Mouse (Mus musculus) Muller cell, postnatal 12 days (primary cell): ENCODE measurements around the gene Akap12.

ENCODE experiments used
- DNase-seq: peaks from one replicate; pipeline ENCODE4 v3.0.0-alpha.2; 2015; ENCODE audit errors: inconsistent ontology term

The Akap12 gene

DNA sequence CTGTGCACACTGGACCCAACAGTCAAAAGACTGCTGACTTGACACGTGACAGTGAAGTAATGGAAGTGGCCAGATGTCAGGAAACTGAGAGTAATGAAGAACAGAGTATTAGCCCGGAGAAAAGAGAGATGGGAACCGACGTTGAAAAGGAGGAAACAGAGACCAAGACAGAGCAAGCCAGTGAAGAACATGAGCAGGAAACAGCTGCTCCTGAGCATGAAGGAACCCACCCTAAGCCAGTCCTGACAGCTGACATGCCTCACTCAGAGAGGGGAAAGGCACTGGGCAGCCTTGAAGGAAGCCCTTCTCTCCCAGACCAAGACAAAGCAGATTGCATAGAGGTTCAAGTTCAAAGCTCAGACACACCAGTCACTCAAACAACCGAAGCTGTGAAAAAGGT lies 90.5 kb downstream of the Akap12 start:
- no peak for DNase-seq

GRCm38 (mm10) chr10:4357435-4357834 lies 91.3 kb downstream of the Akap12 start:
- no peak for DNase-seq

- DNase-seq, result no peak
Observed at GRCm38 (mm10) chr10:4364618-4365017, 98.4 kb downstream of the Akap12 start.

DNA sequence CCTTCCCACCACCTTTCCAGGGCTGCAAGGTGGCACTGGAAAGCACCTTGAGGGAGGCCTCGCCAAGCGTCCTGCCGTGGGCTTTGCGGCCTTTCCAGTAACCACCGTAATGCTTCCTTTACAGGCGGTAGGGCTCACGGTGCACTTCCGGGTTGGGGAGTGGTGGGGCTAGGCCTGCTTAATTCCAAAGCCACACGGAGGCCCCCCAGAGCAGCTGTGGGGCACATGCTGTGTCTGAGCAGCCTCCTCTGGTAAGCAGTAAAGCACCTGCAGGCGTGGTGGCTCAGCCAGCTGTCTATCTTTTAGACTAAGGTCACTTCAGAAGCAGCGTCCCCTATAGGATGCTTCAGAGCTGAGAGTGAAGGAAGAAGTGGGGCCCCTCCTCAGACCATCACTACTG lies 103.9 kb downstream of the Akap12 start:
- DNase-seq, result no peak

GRCm38 (mm10) chr10:4372011-4372410 lies 105.8 kb downstream of the Akap12 start:
- no peak for DNase-seq

- no peak for DNase-seq
Observed at GRCm38 (mm10) chr10:4373558-4373957, 107.4 kb downstream of the Akap12 start.

GRCm38 (mm10) chr10:4374239-4374638 lies 108.1 kb downstream of the Akap12 start:
- no peak for DNase-seq

GRCm38 (mm10) chr10:4374734-4375133 lies 108.6 kb downstream of the Akap12 start:
- DNase-seq, result no peak

GRCm38 (mm10) chr10:4375267-4375666 lies 109.1 kb downstream of the Akap12 start:
- no peak for DNase-seq

- no peak for DNase-seq
Observed at GRCm38 (mm10) chr10:4376461-4376860, 110.3 kb downstream of the Akap12 start.

GRCm38 (mm10) chr10:4376931-4377330 lies 110.8 kb downstream of the Akap12 start:
- no peak for DNase-seq

DNA sequence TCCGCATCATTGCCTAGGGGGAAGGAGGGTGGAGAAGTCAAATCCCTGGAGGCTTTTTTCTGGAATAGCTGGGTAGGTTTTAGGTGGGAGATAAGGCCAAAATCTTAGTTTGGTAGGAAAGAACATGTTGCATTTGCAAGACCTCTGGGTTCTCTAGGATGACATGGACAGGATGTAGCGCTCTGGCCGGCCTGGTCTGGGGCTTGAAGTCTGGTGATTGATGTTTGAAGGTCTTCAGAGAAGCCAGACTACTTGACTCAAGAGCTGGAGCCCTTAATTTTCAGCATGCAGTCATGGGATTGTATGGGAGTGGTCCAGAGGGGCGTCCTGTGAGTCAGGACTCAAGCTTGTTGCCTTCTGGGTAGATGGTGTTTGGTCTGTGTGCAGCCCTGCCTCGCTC lies 114.6 kb downstream of the Akap12 start:
- no peak for DNase-seq

DNA sequence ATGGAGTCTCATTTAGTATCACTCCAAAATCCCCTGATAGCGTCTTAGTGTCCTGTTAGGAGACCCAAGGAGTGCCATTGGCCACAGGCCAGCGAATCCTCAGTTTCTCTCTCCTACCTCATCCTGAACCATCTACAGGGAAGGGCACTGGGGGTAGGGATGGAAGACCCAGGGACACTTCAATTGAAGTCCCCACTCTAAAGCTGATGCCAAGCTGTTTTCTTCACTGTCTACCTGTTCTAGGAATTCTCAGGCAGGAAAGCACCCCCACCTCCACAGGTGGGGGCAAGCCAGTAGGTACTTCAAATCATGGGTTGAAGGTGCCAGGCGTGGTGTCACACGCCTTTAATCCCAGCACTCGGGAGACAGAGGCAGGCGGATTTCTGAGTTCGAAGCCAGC lies 118.1 kb downstream of the Akap12 start:
- no peak for DNase-seq

GRCm38 (mm10) chr10:4386609-4387591 lies 120.7 kb downstream of the Akap12 start:
- DNase-seq, result peak; percentile 99

- peak; percentile 74 for DNase-seq
Observed at GRCm38 (mm10) chr10:4387701-4388383, 121.7 kb downstream of the Akap12 start, which contains the start of gene Zbtb2. Gene Zbtb2, minus strand, starts transcription at chr10:4388108.

DNA sequence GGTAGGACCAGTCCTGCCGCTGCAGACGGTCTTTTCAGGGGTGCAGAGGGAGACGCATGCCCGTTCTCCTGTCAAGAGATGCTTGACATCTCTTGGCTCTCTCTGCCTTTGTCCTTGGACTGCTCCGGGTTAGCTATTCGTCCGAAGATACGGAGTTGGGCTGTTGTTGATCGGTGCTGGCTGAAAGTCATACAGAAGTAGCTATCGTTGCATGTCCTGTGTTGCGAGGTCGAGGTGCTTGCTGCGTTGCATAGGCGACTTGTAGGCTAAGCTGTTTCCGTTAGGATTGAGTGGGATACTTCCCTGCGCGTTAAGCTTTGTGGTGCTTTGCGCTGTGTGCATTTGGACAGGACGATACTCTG lies 122.2 kb downstream of the Akap12 start:
- DNase-seq, result no peak

DNA sequence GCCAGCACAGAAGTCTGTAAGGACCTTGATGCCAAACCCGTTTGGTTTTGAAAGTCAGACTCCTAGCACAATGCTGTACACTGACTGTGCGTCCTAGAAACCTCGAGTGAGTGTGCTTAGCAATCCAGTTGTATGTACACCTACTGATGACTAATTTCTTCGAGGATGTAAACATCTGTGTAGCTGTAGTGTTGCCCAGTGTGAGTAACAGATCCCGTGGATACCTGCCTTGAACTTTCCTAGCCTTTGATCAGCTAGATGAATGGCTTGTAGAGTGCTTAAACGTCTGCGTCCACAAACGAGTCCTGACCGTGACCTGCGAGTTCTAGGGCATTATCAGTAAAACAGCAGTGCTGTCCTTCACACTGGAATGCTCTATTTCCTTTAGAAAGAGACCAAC lies 122.9 kb downstream of the Akap12 start:
- no peak for DNase-seq

- DNase-seq, result no peak
Observed at GRCm38 (mm10) chr10:4389461-4390112, 123.4 kb downstream of the Akap12 start.

GRCm38 (mm10) chr10:4390550-4390949 lies 124.4 kb downstream of the Akap12 start:
- DNase-seq, result no peak

GRCm38 (mm10) chr10:4391076-4391475 lies 124.9 kb downstream of the Akap12 start:
- DNase-seq, result no peak

- no peak for DNase-seq
Observed at GRCm38 (mm10) chr10:4391851-4392250, 125.7 kb downstream of the Akap12 start.

GRCm38 (mm10) chr10:4395321-4395720 lies 129.1 kb downstream of the Akap12 start:
- DNase-seq, result no peak
